ENCODE assay signal across 7 mouse cellular contexts in the genomic region with DNA sequence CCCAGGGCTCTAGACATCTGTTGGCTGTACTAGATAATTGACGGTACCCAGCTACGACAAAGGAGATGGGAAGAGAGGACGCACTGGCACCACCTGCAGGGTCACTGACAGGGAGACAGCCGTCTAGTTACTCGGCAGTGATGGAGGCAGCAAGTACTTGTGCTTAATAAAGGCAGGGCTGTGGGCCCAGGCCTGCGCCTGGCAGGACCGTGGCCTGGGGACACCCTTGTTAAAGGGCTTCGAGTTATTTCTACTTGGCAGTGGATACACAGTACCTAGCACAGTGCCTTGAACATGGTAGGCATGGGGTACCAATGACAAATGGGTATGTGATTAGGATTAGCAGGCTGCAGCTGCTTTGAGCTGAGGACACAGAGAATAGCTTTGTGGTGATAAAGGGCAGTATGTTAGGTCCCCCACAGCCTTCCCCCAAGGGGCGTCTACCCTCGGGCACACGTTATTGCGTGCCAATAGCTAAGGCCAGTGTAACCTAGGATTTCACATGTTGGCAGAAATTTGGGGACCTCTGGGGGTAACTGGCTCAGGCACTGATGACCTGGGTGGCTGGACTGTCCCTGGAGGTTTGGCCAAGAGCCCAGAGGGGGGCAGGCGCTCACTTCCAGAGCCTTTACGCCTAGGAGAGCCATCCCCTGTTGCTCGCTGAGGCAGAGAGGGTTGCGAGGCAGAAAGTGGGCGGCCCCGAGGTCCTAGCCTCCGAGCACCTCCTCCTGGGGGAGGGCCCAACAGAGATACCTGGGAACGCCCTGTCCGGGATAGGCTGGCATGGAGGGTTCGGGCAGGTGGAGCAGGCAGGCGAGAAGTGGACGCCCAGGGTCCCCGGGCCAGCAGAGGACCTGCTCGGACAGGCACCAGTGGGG. TPM values are rescaled to one million over a fixed set of nuclear protein-coding genes. Genes with fewer than 3 reads are reported as not detected.
DNase-seq lines count a peak whose midpoint lies in the region; ATAC-seq and TF ChIP-seq lines count a peak whose summit lies in the region.

No protein-coding gene starts in this region.

- peak; percentile 66 for DNase-seq in R1 (ENCODE audit: low read depth, low spot score)
- DNase-seq in liver, adult 2 months (ENCODE audit: extremely low read depth, low read depth, low spot score): peak; percentile 72
- no peak for DNase-seq in gastrocnemius, adult 8-10 months (ENCODE audit: low spot score in 2 of 2)
- no peak for DNase-seq in cerebellum, postnatal 4 days (ENCODE audit: low spot score in 2 of 2)

- H3K27ac ChIP-seq in hindbrain, embryonic 15.5 days (replicated peaks): no peak overlapping the region
- H3K27ac ChIP-seq in liver, adult 2 months (replicated peaks; ENCODE audit: insufficient read depth, low read depth, low read length): peak overlapping the region; percentile 9; the same call in 1 of the 2 replicates
- H3K27ac ChIP-seq in neural tube, embryonic 14.5 days (ENCODE audit: low read depth, low read length): no peak overlapping the region

- ATAC-seq in hindbrain, embryonic 15.5 days (ENCODE audit: low FRiP score, low read depth): 0 out of 2 replicates have a peak, but pooled peaks have one; percentile 13
- ATAC-seq in neural tube, embryonic 14.5 days (ENCODE audit: low read depth): peak; percentile 20; the same call in 1 of the 2 replicates

- TF ChIP-seq CTCF in E14TG2a.4 (conservative IDR thresholded peaks at IDR 0.05; ENCODE audit: low read length): no peak
- TF ChIP-seq CTCF in liver, adult 2 months (IDR thresholded peaks at IDR 0.05; ENCODE audit: low read depth, low read length): peak; percentile 41

- H3K4me1 ChIP-seq in E14TG2a.4 (replicated peaks; ENCODE audit: low read depth, low read length): peaks cover 53% of the 10 kb centered on the region
- no peaks in the 10 kb centered on the region for H3K4me1 ChIP-seq in hindbrain, embryonic 15.5 days (replicated peaks)
- H3K4me1 ChIP-seq in liver, adult 2 months (ENCODE audit: control insufficient read depth, insufficient read depth, low read length): 0 out of 2 replicates have a peak, but pooled peaks cover 1% of the 10 kb centered on the region
- H3K4me1 ChIP-seq in neural tube, embryonic 14.5 days (ENCODE audit: control insufficient read depth, insufficient read depth, low read length): no peaks in the 10 kb centered on the region

- H3K4me3 ChIP-seq in E14TG2a.4 (replicated peaks; ENCODE audit: low read length): peak overlapping the region; percentile 74
- no peak overlapping the region for H3K4me3 ChIP-seq in hindbrain, embryonic 15.5 days
- H3K4me3 ChIP-seq in liver, adult 2 months (ENCODE audit: insufficient read depth, low read depth, low read length): no peak overlapping the region
- H3K4me3 ChIP-seq in neural tube, embryonic 14.5 days (ENCODE audit: low read depth, low read length): no peak overlapping the region

- H3K9ac ChIP-seq in hindbrain, embryonic 15.5 days: no peak overlapping the region
- no peak overlapping the region; the same call in 1 of the 2 replicates for H3K9ac ChIP-seq in liver, adult 2 months (ENCODE audit: low read depth, low read length)
- no peak overlapping the region for H3K9ac ChIP-seq in neural tube, embryonic 14.5 days (replicated peaks; ENCODE audit: low read depth, low read length)

- TF ChIP-seq POLR2A in liver, adult 2 months (IDR thresholded peaks at IDR 0.05; ENCODE audit: extremely low read depth, insufficient read depth, low read length): no peak

- H3K79me2 ChIP-seq in liver, adult 2 months (ENCODE audit: control insufficient read depth, insufficient read depth, low read length): no peaks in the 10 kb centered on the region

- H3K9me3 ChIP-seq in E14TG2a.4 (ENCODE audit: low read length): no peaks in the 10 kb centered on the region
- no peaks in the 10 kb centered on the region for H3K9me3 ChIP-seq in hindbrain, embryonic 15.5 days
- no peaks in the 10 kb centered on the region for H3K9me3 ChIP-seq in neural tube, embryonic 14.5 days (ENCODE audit: control insufficient read depth, low read length)

- peaks cover 75% of the 10 kb centered on the region for H3K27me3 ChIP-seq in E14TG2a.4 (ENCODE audit: insufficient read depth, low read length)
- 0 out of 2 replicates have a peak, but pooled peaks cover 3% of the 10 kb centered on the region for H3K27me3 ChIP-seq in hindbrain, embryonic 15.5 days
- H3K27me3 ChIP-seq in liver, adult 2 months (ENCODE audit: control insufficient read depth, insufficient read depth, low read length): no peaks in the 10 kb centered on the region
- H3K27me3 ChIP-seq in neural tube, embryonic 14.5 days (ENCODE audit: control insufficient read depth, insufficient read depth, low read length): no peaks in the 10 kb centered on the region

- H3K4me2 ChIP-seq in hindbrain, embryonic 15.5 days: no peak overlapping the region
- no peak overlapping the region for H3K4me2 ChIP-seq in neural tube, embryonic 14.5 days (ENCODE audit: low read depth, low read length)

- WGBS in hindbrain, embryonic 15.5 days: 25% methylated on average over 26 of the region's 26 CpGs
- WGBS in liver, adult 2 months: 11% methylated on average over 26 of the region's 26 CpGs
- WGBS in neural tube, embryonic 14.5 days: 17% methylated on average over 26 of the region's 26 CpGs

- H3K36me3 ChIP-seq in E14TG2a.4 (ENCODE audit: insufficient read depth, low read length): no peaks in the 10 kb centered on the region
- peaks cover 11% of the 10 kb centered on the region; the same call in 1 of the 2 replicates for H3K36me3 ChIP-seq in hindbrain, embryonic 15.5 days
- peaks cover 26% of the 10 kb centered on the region for H3K36me3 ChIP-seq in liver, adult 2 months (ENCODE audit: control insufficient read depth, insufficient read depth, low read length)
- peaks cover 5% of the 10 kb centered on the region for H3K36me3 ChIP-seq in neural tube, embryonic 14.5 days (ENCODE audit: control insufficient read depth, insufficient read depth, low read length)

RNA-seq across cellular contexts. Expression of gene Pklr, which starts 11.4 kb away (rescaled TPM):
- polyA plus RNA-seq in hindbrain, embryonic 15.5 days (2015; fragmentation: Nextera tagmentation; extraction: Ambion mirVana): 0.09 TPM in 2 replicates
- 69.7 and 91.1 TPM in 2 replicates for total RNA-seq in liver, adult 2 months (2014; rRNA removed)
- polyA plus RNA-seq in liver, adult 2 months (2012; rRNA removed): 387 and 512 TPM in 2 replicates
- polyA plus RNA-seq in neural tube, embryonic 14.5 days (2014; fragmentation: Nextera tagmentation; extraction: Ambion mirVana): 0.66 TPM in 1 of 2 replicates, not detected in the other
- under 1 TPM in 1 of 4 experiments, not detected in 3; 0.11 TPM for total RNA-seq in gastrocnemius, adult 8-10 months (2022)

RNA-seq across cellular contexts. Expression of gene Hcn3, which starts 12.7 kb away (rescaled TPM):
- 51.9 and 59.2 TPM in 2 replicates for polyA plus RNA-seq in hindbrain, embryonic 15.5 days (2015; fragmentation: Nextera tagmentation; extraction: Ambion mirVana)
- 0.09 and 0.20 TPM in 2 replicates for total RNA-seq in liver, adult 2 months (2014; rRNA removed)
- 0.19 and 0.44 TPM in 2 replicates for polyA plus RNA-seq in liver, adult 2 months (2012; rRNA removed)
- polyA plus RNA-seq in neural tube, embryonic 14.5 days (2014; fragmentation: Nextera tagmentation; extraction: Ambion mirVana): 25.4 and 28.7 TPM in 2 replicates
- under 1 TPM in 3 of 4 experiments, not detected in 1; 0.44 to 0.68 (median 0.51) TPM for total RNA-seq in gastrocnemius, adult 8-10 months (2022)

RNA-seq across cellular contexts. Expression of gene Clk2, which starts 17.3 kb away (rescaled TPM):
- polyA plus RNA-seq in hindbrain, embryonic 15.5 days (2015; fragmentation: Nextera tagmentation; extraction: Ambion mirVana): 20.0 and 22.6 TPM in 2 replicates
- 7.4 and 9.3 TPM in 2 replicates for total RNA-seq in liver, adult 2 months (2014; rRNA removed)
- 14.6 and 23.9 TPM in 2 replicates for polyA plus RNA-seq in liver, adult 2 months (2012; rRNA removed)
- 17.5 and 19.6 TPM in 2 replicates for polyA plus RNA-seq in neural tube, embryonic 14.5 days (2014; fragmentation: Nextera tagmentation; extraction: Ambion mirVana)
- 10 to 100 TPM; 13.6 to 21.5 (median 15.1) TPM for total RNA-seq in gastrocnemius, adult 8-10 months (2022)

RNA-seq across cellular contexts. Expression of gene Scamp3, which starts 29.9 kb away (rescaled TPM):
- polyA plus RNA-seq in hindbrain, embryonic 15.5 days (2015; fragmentation: Nextera tagmentation; extraction: Ambion mirVana): 148 and 158 TPM in 2 replicates
- 9.1 and 15.6 TPM in 2 replicates for total RNA-seq in liver, adult 2 months (2014; rRNA removed)
- 105 and 120 TPM in 2 replicates for polyA plus RNA-seq in liver, adult 2 months (2012; rRNA removed)
- 126 and 153 TPM in 2 replicates for polyA plus RNA-seq in neural tube, embryonic 14.5 days (2014; fragmentation: Nextera tagmentation; extraction: Ambion mirVana)
- 10 to 100 TPM; 35.7 to 40.0 (median 37.3) TPM for total RNA-seq in gastrocnemius, adult 8-10 months (2022)

RNA-seq across cellular contexts. Expression of gene Fam189b, which starts 35.6 kb away (rescaled TPM):
- polyA plus RNA-seq in hindbrain, embryonic 15.5 days (2015; fragmentation: Nextera tagmentation; extraction: Ambion mirVana): 35.5 and 39.2 TPM in 2 replicates
- 0.09 and 0.54 TPM in 2 replicates for total RNA-seq in liver, adult 2 months (2014; rRNA removed)
- 1.8 and 4.1 TPM in 2 replicates for polyA plus RNA-seq in liver, adult 2 months (2012; rRNA removed)
- polyA plus RNA-seq in neural tube, embryonic 14.5 days (2014; fragmentation: Nextera tagmentation; extraction: Ambion mirVana): 38.5 and 41.7 TPM in 2 replicates
- total RNA-seq in gastrocnemius, adult 8-10 months (2022): 10 to 100 TPM; 19.2 to 22.6 (median 20.3) TPM

Comparison
In these comparisons a context has a peak if more than half of its experiments do, and no peak if none do; other contexts are left out.
1. DNase-seq: peak in R1 (single experiment) and liver, adult 2 months (single experiment); none in gastrocnemius, adult 8-10 months (0 of 2) and cerebellum, postnatal 4 days (0 of 2).
2. RNA of gene Pklr, which starts 11.4 kb away (polyA plus RNA-seq): 387 to 512 TPM in liver, adult 2 months; 0.66 TPM in neural tube, embryonic 14.5 days and 0.09 TPM in hindbrain, embryonic 15.5 days; every median in the first group is over 100 times any median in the second.
3. RNA of gene Hcn3, which starts 12.7 kb away (polyA plus RNA-seq): 51.9 to 59.2 TPM in hindbrain, embryonic 15.5 days and 25.4 to 28.7 TPM in neural tube, embryonic 14.5 days; 0.19 to 0.44 TPM in liver, adult 2 months; every median in the first group is over 10 times any median in the second.